Mouse (Mus musculus): ENCODE measurements around the gene Gpam.

DNA sequence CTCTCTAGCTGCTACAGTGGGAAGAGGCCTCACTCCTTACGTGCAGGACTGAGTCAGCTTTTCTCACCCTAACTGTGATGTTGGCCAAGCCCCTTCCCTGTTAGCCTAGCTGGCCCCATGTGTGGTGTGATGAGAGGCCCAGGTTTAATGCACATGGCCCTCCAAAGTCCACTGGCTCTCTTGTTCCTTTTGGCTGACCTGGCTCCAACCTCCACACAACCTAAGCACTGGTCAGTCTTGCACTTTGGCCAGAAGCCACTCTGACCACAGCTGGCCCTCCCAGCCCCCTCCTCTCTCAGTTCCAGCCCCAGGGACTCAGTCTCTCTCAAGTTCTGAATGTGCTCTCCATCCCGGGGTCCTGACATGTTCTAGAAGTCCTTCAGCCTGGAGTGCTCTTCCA, 18.1 kb upstream of the Gpam start:
- no peak for TF ChIP-seq EP300 (IDR thresholded peaks at IDR 0.05; ENCODE audit: insufficient read depth, low read depth, low read length)
- TF ChIP-seq CTCF (IDR thresholded peaks at IDR 0.05), result no peak
- TF ChIP-seq POLR2A (IDR thresholded peaks at IDR 0.05; ENCODE audit: insufficient read depth, low read depth, low read length), result no peak

All from heart, adult 2 months (tissue).